Mouse (Mus musculus): ENCODE measurements around the gene Rnf144b.

DNA sequence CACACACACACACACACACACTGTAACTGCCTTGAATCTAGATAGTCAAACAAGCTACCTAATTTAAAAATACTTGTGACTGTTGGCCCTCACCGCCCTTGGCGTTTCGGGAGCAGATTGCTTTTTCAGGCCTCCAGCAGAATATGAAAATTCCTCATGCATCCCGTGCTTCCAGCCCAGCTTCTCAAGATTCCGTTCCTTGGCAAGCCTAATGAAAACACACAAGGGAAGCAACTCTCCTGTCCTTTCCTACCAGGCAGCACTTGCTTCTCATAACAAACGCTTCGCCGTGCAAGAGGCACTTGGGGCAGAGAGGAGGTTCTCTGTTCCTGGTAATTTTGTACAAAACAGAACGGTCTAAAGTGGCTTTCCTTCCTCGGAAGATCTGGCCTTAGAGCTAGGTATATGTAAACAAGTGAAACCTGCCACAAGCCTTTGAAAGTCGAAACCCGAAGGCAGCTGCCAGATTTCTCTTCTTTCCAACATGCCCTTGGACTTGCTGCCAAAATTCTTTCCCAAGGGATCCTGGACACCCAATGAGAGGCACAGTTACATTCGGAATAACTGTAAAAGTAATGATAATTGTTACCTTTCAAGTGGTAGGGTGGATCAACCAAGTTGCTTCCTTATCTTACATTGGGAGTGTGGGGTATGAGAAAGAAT, 79.6 kb downstream of the Rnf144b start:
- TF ChIP-seq CTCF (IDR thresholded peaks at IDR 0.05; ENCODE audit: control insufficient read depth, insufficient read depth, insufficient replicate concordance, low read depth, low read length) (no peak), POLR2A (IDR thresholded peaks at IDR 0.05; ENCODE audit: control insufficient read depth, low read depth, low read length) (no peak)

All from testis, adult 2 months (tissue).